Mouse (Mus musculus): Measurements from ENCODE around the gene C8a.

Gene C8a

DNA sequence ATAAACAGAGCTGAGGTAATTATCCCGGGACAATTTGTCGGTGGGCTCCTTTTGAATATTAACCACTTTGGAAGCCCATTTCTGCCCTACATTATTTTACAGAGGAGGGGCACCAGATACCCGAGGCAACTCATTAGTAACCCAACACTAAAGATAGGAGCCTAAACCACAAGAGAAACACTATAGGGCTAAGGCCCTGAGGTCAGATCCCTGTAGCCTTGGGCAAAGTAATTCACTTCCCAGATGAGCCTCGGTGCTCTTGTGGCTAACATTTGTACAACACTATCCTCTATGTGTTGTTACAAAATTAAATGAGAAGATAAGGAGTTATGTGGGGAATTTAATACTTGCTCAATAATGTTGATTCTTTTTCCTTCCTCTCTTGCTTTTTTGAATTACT, 32.7 kb downstream of the C8a start:
- DNase-seq (ENCODE audit: extremely low read depth, low read depth, low spot score), result no peak

- no peak for DNase-seq (ENCODE audit: extremely low read depth, low read depth, low spot score)
Measured at GRCm38 (mm10) chr4:104842204-104842603, 34.0 kb downstream of the C8a start.

DNA sequence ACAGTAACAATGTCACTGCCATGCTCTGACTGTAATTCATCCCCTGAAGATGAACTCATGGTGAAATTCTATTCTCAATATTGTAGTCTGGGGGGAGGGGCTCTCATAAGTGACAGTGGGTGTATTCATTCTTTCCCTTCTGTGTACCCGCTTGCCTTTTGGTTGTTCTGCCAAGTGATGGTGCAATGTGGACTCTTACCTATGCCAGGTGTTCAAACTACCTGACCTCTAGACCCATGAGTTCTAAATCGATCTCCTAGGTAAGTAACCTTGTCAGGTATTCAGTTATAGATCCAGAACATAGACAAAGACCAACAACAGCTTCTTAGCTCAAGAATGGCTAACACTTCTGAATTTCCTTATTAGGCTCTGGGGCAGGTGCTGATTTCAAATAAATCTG, 37.9 kb downstream of the C8a start:
- no peak for DNase-seq (ENCODE audit: extremely low read depth, low read depth, low spot score)

GRCm38 (mm10) chr4:104835096-104835495, 41.1 kb downstream of the C8a start:
- DNase-seq (ENCODE audit: extremely low read depth, low read depth, low spot score), result no peak

DNA sequence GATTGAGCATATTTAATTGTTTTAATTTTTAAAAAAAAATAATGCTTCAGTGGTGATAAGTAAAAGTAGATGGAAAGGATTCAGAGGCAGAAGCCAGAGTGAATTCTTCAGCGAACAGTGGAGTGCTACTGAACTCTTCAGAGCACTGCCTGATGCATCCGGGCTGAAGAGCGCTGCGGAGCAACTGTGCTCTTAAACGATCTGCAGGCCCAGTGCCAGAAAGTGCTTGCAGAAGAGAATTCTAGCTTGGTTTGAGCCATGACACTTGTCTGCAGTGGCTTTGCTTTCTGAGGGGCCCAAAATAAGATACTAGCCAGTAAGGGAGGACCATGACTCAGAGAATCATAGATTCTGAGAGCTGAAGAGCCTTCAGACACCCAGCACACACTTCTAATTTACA, 47.3 kb downstream of the C8a start:
- DNase-seq (ENCODE audit: extremely low read depth, low read depth, low spot score), result no peak

- no peak for DNase-seq (ENCODE audit: extremely low read depth, low read depth, low spot score)
Measured at GRCm38 (mm10) chr4:104824381-104825077, 51.7 kb downstream of the C8a start.

- DNase-seq (ENCODE audit: extremely low read depth, low read depth, low spot score), result no peak
Measured at GRCm38 (mm10) chr4:104823597-104824101, 52.5 kb downstream of the C8a start.

DNA sequence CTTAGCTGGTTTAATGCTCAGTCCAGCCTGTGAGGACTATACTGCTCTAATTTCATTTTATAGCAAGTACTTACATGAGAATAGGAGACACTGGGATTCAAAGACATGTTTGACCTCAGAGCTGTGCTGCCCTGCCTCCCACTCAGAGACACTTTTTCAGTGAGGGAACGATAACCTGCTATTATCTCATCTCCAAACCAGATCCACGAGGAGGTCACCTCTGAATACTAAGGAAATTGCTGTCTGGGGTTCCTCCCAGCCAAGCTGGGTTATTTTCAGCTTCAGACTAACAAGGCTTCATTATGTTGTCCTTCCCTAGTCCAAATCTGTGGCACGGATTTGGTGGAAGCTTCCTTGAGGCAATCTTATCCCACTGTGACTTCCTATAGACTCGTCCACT, 56.3 kb downstream of the C8a start:
- DNase-seq (ENCODE audit: extremely low read depth, low read depth, low spot score), result no peak

GRCm38 (mm10) chr4:104818986-104819385, 57.2 kb downstream of the C8a start:
- DNase-seq (ENCODE audit: extremely low read depth, low read depth, low spot score), result no peak

GRCm38 (mm10) chr4:104817509-104817908, 58.7 kb downstream of the C8a start:
- DNase-seq (ENCODE audit: extremely low read depth, low read depth, low spot score), result no peak

- DNase-seq (ENCODE audit: extremely low read depth, low read depth, low spot score), result no peak
Measured at GRCm38 (mm10) chr4:104816519-104817232, 59.5 kb downstream of the C8a start.

- DNase-seq (ENCODE audit: extremely low read depth, low read depth, low spot score), result no peak
Measured at GRCm38 (mm10) chr4:104813617-104814016, 62.6 kb downstream of the C8a start.

DNA sequence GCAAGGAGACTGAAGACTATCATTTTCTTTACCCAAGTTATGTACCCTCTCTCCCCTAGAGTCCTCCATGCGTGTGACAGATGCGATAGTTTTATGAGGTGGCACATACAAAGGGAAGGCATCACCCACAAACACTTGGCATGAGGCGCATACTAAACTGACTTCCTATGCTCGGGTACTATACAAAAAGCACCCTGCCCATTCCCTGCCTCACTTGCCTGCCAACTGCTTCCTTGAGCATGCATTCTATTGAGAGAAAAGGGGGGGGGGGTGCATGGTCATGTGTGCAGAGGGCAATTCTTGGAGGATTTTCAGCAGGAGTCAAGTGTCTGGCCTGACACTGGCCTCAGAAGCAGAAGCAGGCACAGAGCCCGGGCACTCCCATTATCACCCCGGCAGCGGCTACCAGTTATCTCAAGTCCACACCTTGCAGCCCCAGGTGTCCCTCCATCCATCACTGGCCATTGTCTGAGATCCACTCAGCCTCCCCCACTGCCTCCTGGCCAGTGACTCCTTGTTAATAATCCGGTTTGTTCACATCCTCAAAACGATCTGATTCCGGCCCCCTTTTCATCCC, 65.4 kb downstream of the C8a start:
- no peak for DNase-seq (ENCODE audit: extremely low read depth, low read depth, low spot score)

DNA sequence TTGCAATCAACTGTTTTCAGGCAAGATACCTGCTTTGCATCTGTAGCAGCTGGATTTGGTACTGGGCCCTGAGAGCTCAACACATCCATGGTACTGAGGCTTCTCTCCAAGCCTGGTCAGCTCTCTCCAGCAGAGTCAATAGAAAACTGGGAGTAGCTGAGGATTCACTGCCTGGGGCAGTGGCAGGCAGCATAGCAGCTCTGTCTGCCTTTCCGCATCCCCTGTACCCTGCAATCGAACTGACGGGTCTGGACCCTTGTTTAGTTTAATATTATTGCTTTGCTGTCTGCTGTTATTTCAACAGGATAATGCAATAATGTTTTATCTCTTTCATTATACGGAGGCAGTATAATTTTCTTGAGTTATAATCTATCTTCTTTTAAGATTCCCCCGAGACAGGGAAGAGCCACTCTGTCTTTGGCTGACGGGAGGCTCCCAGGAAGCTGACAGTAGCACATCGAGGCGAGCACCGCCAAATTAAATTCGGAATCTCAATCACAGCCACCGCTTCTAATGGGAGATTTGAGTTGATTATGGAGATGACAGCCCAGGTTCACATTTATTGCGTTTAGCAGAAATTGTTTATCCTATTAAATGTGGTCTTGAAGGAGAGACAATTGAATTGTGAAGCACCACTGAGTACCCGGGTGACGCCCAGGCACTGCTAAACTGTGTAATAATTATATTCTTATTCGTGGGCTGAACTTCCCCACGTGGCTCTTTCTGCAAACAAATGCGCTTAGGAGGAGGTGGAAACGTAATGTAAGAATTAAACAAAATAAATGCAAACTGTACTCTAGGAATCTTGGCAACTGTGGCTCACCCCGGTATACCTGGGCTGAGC, 70.6 kb downstream of the C8a start:
- DNase-seq (ENCODE audit: extremely low read depth, low read depth, low spot score), result no peak

GRCm38 (mm10) chr4:104804100-104804499, 72.1 kb downstream of the C8a start:
- no peak for DNase-seq (ENCODE audit: extremely low read depth, low read depth, low spot score)

- no peak for DNase-seq (ENCODE audit: extremely low read depth, low read depth, low spot score)
Measured at GRCm38 (mm10) chr4:104801625-104802024, 74.6 kb downstream of the C8a start.

DNA sequence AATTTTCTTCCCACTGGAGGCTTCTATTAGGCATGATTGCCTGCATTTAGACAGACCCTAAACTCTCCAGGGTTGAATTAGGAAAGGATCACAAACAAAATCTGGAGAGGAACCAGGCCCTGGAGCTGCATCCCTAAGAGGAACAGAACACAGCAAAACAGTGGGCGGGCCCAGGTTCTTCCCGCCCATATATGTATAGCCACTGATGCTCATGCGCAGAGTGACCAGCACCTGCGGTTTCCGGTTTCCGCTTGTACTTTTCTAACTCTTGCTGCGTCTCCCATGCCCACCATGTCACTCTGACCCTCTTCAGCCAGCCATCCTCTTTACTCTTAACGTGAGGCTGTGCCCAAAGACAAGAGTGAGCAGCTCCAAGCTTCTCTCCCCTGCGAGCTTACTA, 77.2 kb downstream of the C8a start:
- DNase-seq (ENCODE audit: extremely low read depth, low read depth, low spot score), result no peak

GRCm38 (mm10) chr4:104792111-104792510, 84.1 kb downstream of the C8a start:
- DNase-seq (ENCODE audit: extremely low read depth, low read depth, low spot score), result no peak

DNA sequence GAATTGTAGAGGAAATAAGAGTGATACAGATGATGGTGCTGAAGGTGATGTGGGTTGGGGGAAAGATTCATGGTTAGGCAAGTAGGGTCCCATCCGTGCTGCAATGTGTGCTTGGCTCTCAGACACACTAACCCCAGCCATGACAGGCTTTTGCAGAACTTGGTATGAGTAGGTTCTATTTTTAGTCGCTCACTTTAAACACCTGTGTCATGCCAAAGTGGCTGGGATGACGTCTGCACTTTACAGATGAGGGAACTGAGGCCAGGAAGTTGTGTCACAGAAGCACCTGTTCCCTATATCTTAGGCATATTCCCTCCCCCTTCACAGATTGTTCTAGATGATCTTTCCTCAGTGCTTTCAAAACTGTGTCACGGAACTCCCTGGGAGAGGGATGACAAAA, 93.9 kb downstream of the C8a start:
- DNase-seq (ENCODE audit: extremely low read depth, low read depth, low spot score), result no peak

DNA sequence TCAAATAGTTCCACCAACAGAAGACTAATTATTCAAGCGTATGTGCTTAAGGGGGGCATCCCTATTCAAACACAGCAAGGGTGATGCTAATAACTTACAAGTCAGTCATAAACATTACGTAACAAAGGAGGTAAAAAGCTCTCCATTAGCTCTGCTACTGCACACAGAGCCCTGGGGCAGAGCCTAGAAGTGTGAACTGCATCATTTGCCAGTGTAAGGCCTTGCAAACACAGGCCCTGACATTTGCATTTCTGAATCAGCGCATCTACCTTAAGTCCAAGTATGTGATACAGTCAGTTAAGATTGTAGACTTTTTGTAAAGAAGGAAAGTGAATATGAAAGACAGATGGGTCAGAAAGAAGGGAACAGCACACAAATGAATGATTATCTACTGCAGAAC, 94.8 kb downstream of the C8a start:
- DNase-seq (ENCODE audit: extremely low read depth, low read depth, low spot score), result no peak

DNA sequence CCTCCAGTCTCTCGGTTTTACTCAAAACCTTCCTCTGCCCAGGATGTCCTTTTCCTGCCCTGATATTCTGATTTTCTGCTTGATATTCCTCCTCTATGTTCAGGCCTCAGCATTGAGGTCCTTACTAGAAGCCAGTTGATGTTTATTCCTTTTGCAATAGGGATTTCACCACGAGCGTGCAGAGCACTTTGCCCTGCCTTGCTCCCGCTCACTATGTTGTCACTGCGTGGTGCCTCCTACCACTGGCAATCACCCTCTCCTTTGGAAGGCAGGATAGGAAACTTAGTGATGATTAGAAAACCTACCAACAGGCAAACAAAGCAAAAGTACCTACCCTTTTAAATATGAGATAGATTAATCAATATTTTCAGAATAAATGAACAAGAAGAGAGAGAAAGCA, 96.7 kb downstream of the C8a start:
- DNase-seq (ENCODE audit: extremely low read depth, low read depth, low spot score), result no peak

All from fat pad, adult 2 months (tissue).